Mouse (Mus musculus): ENCODE measurements around the gene Fstl4.

GRCm38 (mm10) chr11:53078419-53079334 lies 314.2 kb downstream of the Fstl4 start:
- no peak for TF ChIP-seq POLR2A (IDR thresholded peaks at IDR 0.05; ENCODE audit: low read depth, low read length)
- no peak for TF ChIP-seq CTCF (IDR thresholded peaks at IDR 0.05; ENCODE audit: extremely low read depth, insufficient read length, insufficient replicate concordance, low read depth, low read length)
